Mouse (Mus musculus) ES-Bruce4 (cell line): ENCODE measurements around the gene Dpagt1. TPM values are rescaled to one million over a fixed set of nuclear protein-coding genes. Genes with fewer than 3 reads are reported as not detected.

ENCODE experiments used
- H3K27ac ChIP-seq: 2 replicates; pipeline ENCODE4 v1.5.1; 2012; ENCODE audit warnings: low read length, inconsistent platforms; ENCODE audit not compliant: insufficient read depth
- H3K27me3 ChIP-seq: 2 replicates; pipeline ENCODE4 v1.6.1; 2012; ENCODE audit warnings: mild to moderate bottlenecking, low read length, inconsistent platforms; ENCODE audit not compliant: control insufficient read depth, poor library complexity, insufficient read depth, severe bottlenecking
- H3K36me3 ChIP-seq: 2 replicates; pipeline ENCODE4 v1.6.1; 2012; ENCODE audit warnings: inconsistent platforms, mild to moderate bottlenecking, low read length, moderate library complexity; ENCODE audit not compliant: control insufficient read depth, poor library complexity, insufficient read depth, severe bottlenecking
- H3K4me1 ChIP-seq: one replicate; pipeline ENCODE4 v1.8.1; 2011; ENCODE audit warnings: low read length; ENCODE audit not compliant: control insufficient read depth, insufficient read depth
- H3K4me3 ChIP-seq: 2 replicates; pipeline ENCODE4 v1.5.1; 2011; ENCODE audit warnings: low read depth, mild to moderate bottlenecking, low read length
- H3K9ac ChIP-seq: 2 replicates; pipeline ENCODE4 v1.6.1; 2012; ENCODE audit warnings: low read depth, mild to moderate bottlenecking, inconsistent platforms; ENCODE audit not compliant: poor library complexity, severe bottlenecking
- H3K9me3 ChIP-seq: replicated peaks from 2 replicates; pipeline ENCODE4 v1.6.1; 2012; ENCODE audit warnings: mild to moderate bottlenecking, low read length, inconsistent platforms; ENCODE audit not compliant: control insufficient read depth, poor library complexity, insufficient read depth, severe bottlenecking
- CTCF ChIP-seq: IDR thresholded peaks from one replicate; pipeline ENCODE4 v1.8.1; 2011; ENCODE audit warnings: low read depth, low read length
- EP300 ChIP-seq: IDR thresholded peaks from 2 replicates; pipeline ENCODE4 v1.6.1; 2011; ENCODE audit warnings: low read depth, low read length; ENCODE audit not compliant: insufficient read depth
- POLR2A ChIP-seq: IDR thresholded peaks from one replicate; pipeline ENCODE4 v1.8.1; 2011; ENCODE audit warnings: low read length; ENCODE audit not compliant: insufficient read depth
- polyA plus RNA-seq: library from polyadenylated mRNA; stranded (reverse); fragments of >200 nt; gene quantifications from 2 replicates; pipeline ENCODE4 v1.2.4, GENCODE M21; 2011; ENCODE audit warnings: low read depth; ENCODE audit not compliant: missing spikeins, insufficient read depth, insufficient read length

The Dpagt1 gene
- polyA plus RNA-seq, 1 experiment: 13.7 TPM

GRCm38 (mm10) chr9:44307248-44307647 lies 18.6 kb upstream of the Dpagt1 start:
- no peak overlapping the region for H3K27ac ChIP-seq
- no peak overlapping the region for H3K4me3 ChIP-seq
- no peaks in the 10 kb centered on the region for H3K27me3 ChIP-seq
- no peaks in the 10 kb centered on the region for H3K4me1 ChIP-seq
- H3K9ac ChIP-seq: no peak overlapping the region
- no peak for TF ChIP-seq EP300
- TF ChIP-seq CTCF: no peak
- TF ChIP-seq POLR2A: no peak
- no peaks in the 10 kb centered on the region for H3K36me3 ChIP-seq
- no peaks in the 10 kb centered on the region for H3K9me3 ChIP-seq

- no peaks in the 10 kb centered on the region for H3K36me3 ChIP-seq
- H3K4me3 ChIP-seq: no peak overlapping the region
- peaks cover 3% of the 10 kb centered on the region; the same call in 1 of the 2 replicates for H3K27me3 ChIP-seq
- H3K9me3 ChIP-seq: no peaks in the 10 kb centered on the region
- H3K9ac ChIP-seq: no peak overlapping the region
- no peak overlapping the region for H3K27ac ChIP-seq
- TF ChIP-seq POLR2A (no peak), EP300 (no peak), CTCF (no peak)
- H3K4me1 ChIP-seq: no peaks in the 10 kb centered on the region
Observed at GRCm38 (mm10) chr9:44309756-44310155, 16.1 kb upstream of the Dpagt1 start.

- Histone ChIP-seq H3K4me1 (no peaks in the 10 kb centered on the region), H3K27ac (no peak overlapping the region), H3K27me3 (peaks cover 3% of the 10 kb centered on the region; the same call in 1 of the 2 replicates), H3K4me3 (no peak overlapping the region), H3K9me3 (no peaks in the 10 kb centered on the region), H3K36me3 (no peaks in the 10 kb centered on the region), H3K9ac (peak overlapping the region; percentile 33; the same call in 1 of the 2 replicates)
- TF ChIP-seq CTCF (no peak), EP300 (no peak), POLR2A (no peak)
Observed at GRCm38 (mm10) chr9:44310750-44311135, 15.1 kb upstream of the Dpagt1 start.

GRCm38 (mm10) chr9:44311136-44312134 lies 14.4 kb upstream of the Dpagt1 start:
- Histone ChIP-seq H3K9ac (0 out of 2 replicates have a peak overlapping the region, but pooled peaks have one; percentile 33), H3K27me3 (peaks cover 3% of the 10 kb centered on the region; the same call in 1 of the 2 replicates), H3K27ac (no peak overlapping the region), H3K9me3 (no peaks in the 10 kb centered on the region), H3K36me3 (no peaks in the 10 kb centered on the region), H3K4me1 (no peaks in the 10 kb centered on the region), H3K4me3 (peak overlapping the region; percentile 0; the same call in 1 of the 2 replicates)
- TF ChIP-seq CTCF: no peak
- TF ChIP-seq EP300: 0 out of 2 replicates have a peak, but pooled peaks have one; percentile 9
- no peak for TF ChIP-seq POLR2A

- Histone ChIP-seq H3K9me3 (no peaks in the 10 kb centered on the region), H3K9ac (no peak overlapping the region), H3K4me3 (no peak overlapping the region), H3K4me1 (no peaks in the 10 kb centered on the region), H3K36me3 (no peaks in the 10 kb centered on the region), H3K27me3 (peaks cover 3% of the 10 kb centered on the region; the same call in 1 of the 2 replicates), H3K27ac (no peak overlapping the region)
- no peak for TF ChIP-seq CTCF
- no peak for TF ChIP-seq POLR2A
- TF ChIP-seq EP300: no peak
Observed at GRCm38 (mm10) chr9:44313476-44314256, 12.2 kb upstream of the Dpagt1 start.
